Mouse (Mus musculus): ENCODE data around the gene 4921511C20Rik. TPM values are rescaled to one million over a fixed set of nuclear protein-coding genes. Genes with fewer than 3 reads are reported as not detected.

4921511C20Rik gene
- not detected in 2 replicates for polyA plus RNA-seq (2015; fragmentation: Nextera tagmentation; extraction: Ambion mirVana)

DNA sequence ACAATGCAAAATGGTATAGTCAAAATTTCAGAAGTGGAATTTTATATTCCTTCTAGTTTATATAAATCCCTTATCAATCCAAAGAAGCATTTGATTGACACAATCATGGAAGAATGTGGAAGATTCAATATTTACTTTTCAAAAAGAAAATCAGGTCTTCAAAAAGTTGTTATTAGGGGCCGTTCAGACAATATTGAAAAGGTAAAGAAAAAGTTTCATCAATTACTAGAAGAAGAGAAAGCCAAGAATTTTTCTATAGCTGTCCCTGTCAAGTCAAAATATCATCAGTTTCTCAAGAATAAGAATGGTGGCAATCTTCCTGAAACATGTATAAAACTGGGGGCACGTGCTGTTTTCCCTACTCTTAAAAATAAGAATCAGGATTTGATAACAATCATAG, at the start of gene 4921511C20Rik:
TSS of gene 4921511C20Rik (plus strand) at position 301 of the 400 bp plus-strand sequence.
- Histone ChIP-seq H3K4me3 (no peak within 1 kb of the TSS), H3K9ac (no peak within 1 kb of the TSS), H3K4me1 (replicated peaks) (no peaks in the 10 kb centered on the region), H3K27ac (no peak within 1 kb of the TSS), H3K36me3 (no peaks in the 10 kb centered on the region), H3K27me3 (no peaks in the 10 kb centered on the region), H3K4me2 (no peak within 1 kb of the TSS), H3K9me3 (replicated peaks) (no peaks in the 10 kb centered on the region)
- ATAC-seq (replicated peaks; ENCODE audit: insufficient number of reproducible peaks, insufficient read depth, low FRiP score, low read depth) = no peak
- 77% methylated on average over 2 of the region's 2 CpGs for WGBS

Data from heart, embryonic 15.5 days (tissue).